Mouse (Mus musculus) MN1 (cell line): ENCODE data around the gene Spg21.

Source experiments
- DNase-seq: peaks from one replicate; pipeline ENCODE4 v3.0.0-alpha.2; 2016; ENCODE audit warnings: low spot score

Gene Spg21

DNA sequence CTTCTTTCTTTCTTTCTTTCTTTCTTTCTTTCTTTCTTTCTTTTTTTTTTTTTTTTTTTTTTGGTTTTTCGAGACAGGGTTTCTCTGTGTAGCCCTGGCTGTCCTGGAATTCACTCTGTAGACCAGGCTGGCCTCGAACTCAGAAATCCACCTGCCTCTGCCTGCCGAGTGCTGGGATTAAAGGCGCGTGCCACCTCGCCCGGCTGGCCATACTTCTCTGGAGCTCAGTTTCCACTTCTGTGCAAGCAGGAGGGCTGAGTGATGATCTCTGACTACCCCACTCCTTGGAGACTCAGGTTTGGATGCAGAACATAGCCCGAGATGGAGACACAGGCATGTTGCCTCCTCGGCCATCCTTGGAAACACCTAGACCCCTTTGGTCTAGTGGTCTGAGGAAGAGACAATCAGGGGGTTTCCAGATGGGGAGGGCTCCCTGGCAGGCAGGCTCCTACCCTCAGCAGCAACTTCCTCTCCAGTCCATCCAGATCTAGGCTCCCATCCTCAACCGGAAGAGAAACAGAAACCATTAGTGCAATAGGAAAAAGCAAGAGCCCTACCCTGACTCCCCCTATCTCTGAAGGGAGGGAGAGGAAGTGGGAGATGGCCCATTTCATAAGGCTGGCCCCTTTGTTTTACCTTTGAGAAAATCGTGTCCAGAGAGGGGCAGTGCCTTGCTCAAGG, 75.2 kb downstream of the Spg21 start:
- no peak for DNase-seq

DNA sequence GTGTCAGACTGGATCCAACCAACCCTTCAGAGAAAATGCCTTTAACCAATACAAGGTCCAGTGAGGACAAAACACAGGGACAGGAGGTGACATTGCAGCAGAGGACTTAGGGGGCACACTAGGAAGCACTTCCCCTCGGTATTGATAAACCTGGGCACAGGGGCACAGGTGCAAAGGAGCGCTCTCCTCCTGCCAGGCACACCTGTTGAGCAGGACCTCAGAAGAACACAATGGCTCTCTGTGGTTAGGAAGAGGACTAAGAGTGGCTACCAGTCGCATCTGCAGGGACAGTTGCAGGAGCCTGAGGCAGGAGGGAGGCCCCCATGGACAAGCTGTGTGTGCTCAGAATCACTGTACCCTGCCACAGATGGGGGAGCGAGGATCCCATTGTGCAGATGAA, 75.7 kb downstream of the Spg21 start:
- DNase-seq: no peak
